Mouse (Mus musculus): ENCODE results near the gene Amer2. TPM values are rescaled to one million over a fixed set of nuclear protein-coding genes. Genes with fewer than 3 reads are reported as not detected.

Amer2 gene
- total RNA-seq, 2 experiments from 2014 or later, result not detected

Other genes with a start within 250 kb of the Amer2 start
- gene Atp8a2, start 176.1 kb upstream of the Amer2 start, total RNA-seq (2021), result 1 to 10 TPM; 4.1 to 6.3 TPM
- gene Nupl1, start 121.8 kb upstream of the Amer2 start, total RNA-seq (2021), result not detected
- gene Gm49336, start 121.8 kb upstream of the Amer2 start, total RNA-seq (2021), result 10 to 100 TPM; 26.4 to 28.0 TPM
- 10 to 100 TPM; 30.9 to 31.0 TPM for gene Mtmr6, start 108.0 kb upstream of the Amer2 start, total RNA-seq (2021)

Data from heart, adult 18-20 months (tissue).